10 mouse cellular contexts compared by ENCODE assay signal in genomic region chr15:77161382-77161781, GRCm38 (mm10).
A peak's percentile ranks its signal among the peaks of the same experiment; 100 is the strongest.
DNase-seq lines count a peak whose midpoint lies in the region; ATAC-seq and TF ChIP-seq lines count a peak whose summit lies in the region.
"Had no signal": no experiment of that assay in that cellular context is flagged by ENCODE, and none has a peak within 500 bp of the region (broad histone marks: within the 10 kb centered on the region; RNA-seq: fewer than 3 reads in every experiment).

No protein-coding gene starts in this region.

- no peak overlapping the region for H3K4me3 ChIP-seq in lung, embryonic 14.5 days (ENCODE audit: low read depth, low read length)
- H3K4me3 ChIP-seq in lung, adult 2 months (replicated peaks; ENCODE audit: extremely low read depth, low read depth, low read length) = no peak overlapping the region
- no peak overlapping the region for H3K4me3 ChIP-seq in limb, embryonic 10.5 days
- no peak overlapping the region for H3K4me3 ChIP-seq in stomach, embryonic 15.5 days (replicated peaks)
- no peak overlapping the region for H3K4me3 ChIP-seq in midbrain, embryonic 15.5 days
- H3K4me3 ChIP-seq in hindbrain, embryonic 16.5 days (ENCODE audit: low read length) = no peak overlapping the region
- H3K4me3 ChIP-seq: hindbrain, embryonic 15.5 days had no signal

- H3K4me1 ChIP-seq in lung, embryonic 14.5 days (ENCODE audit: insufficient read depth) = peaks cover 25% of the 10 kb centered on the region
- peaks cover 9% of the 10 kb centered on the region for H3K4me1 ChIP-seq in lung, adult 2 months (ENCODE audit: control insufficient read depth, insufficient read depth, low read length)
- H3K4me1 ChIP-seq in limb, embryonic 10.5 days = peaks cover 57% of the 10 kb centered on the region
- peaks cover 43% of the 10 kb centered on the region for H3K4me1 ChIP-seq in stomach, embryonic 15.5 days
- peaks cover 19% of the 10 kb centered on the region for H3K4me1 ChIP-seq in midbrain, embryonic 15.5 days
- peaks cover 15% of the 10 kb centered on the region for H3K4me1 ChIP-seq in hindbrain, embryonic 16.5 days (ENCODE audit: control insufficient read depth, insufficient read depth, low read depth, low read length)

- no peak overlapping the region for H3K9ac ChIP-seq in lung, embryonic 14.5 days
- H3K9ac ChIP-seq in stomach, embryonic 15.5 days = no peak overlapping the region
- H3K9ac ChIP-seq in midbrain, embryonic 15.5 days = no peak overlapping the region
- H3K9ac ChIP-seq in hindbrain, embryonic 16.5 days (ENCODE audit: low read depth, low read length) = no peak overlapping the region
- H3K9ac ChIP-seq: hindbrain, embryonic 15.5 days had no signal

- no peak for TF ChIP-seq POLR2A in lung, adult 2 months (IDR thresholded peaks at IDR 0.05; ENCODE audit: borderline replicate concordance, extremely low read depth, low read depth, low read length)

- H3K4me2 ChIP-seq in lung, embryonic 14.5 days = 0 out of 2 replicates have a peak overlapping the region, but pooled peaks have one; percentile 6
- H3K4me2 ChIP-seq in stomach, embryonic 15.5 days = no peak overlapping the region
- H3K4me2 ChIP-seq in midbrain, embryonic 15.5 days = no peak overlapping the region
- no peak overlapping the region for H3K4me2 ChIP-seq in hindbrain, embryonic 16.5 days (ENCODE audit: low read length)
- H3K4me2 ChIP-seq: hindbrain, embryonic 15.5 days had no signal

- peak; percentile 89 for ATAC-seq in lung, embryonic 14.5 days (ENCODE audit: insufficient read depth)
- ATAC-seq in stomach, embryonic 15.5 days (ENCODE audit: insufficient read depth, low FRiP score, low read depth) = no peak
- no peak for ATAC-seq in midbrain, embryonic 15.5 days (replicated peaks)
- no peak for ATAC-seq in hindbrain, embryonic 16.5 days

- no peaks in the 10 kb centered on the region for H3K9me3 ChIP-seq in lung, embryonic 14.5 days (ENCODE audit: low read depth, low read length)
- no peaks in the 10 kb centered on the region for H3K9me3 ChIP-seq in limb, embryonic 10.5 days (replicated peaks)
- no peaks in the 10 kb centered on the region for H3K9me3 ChIP-seq in stomach, embryonic 15.5 days
- no peaks in the 10 kb centered on the region for H3K9me3 ChIP-seq in midbrain, embryonic 15.5 days
- no peaks in the 10 kb centered on the region for H3K9me3 ChIP-seq in hindbrain, embryonic 16.5 days (ENCODE audit: control insufficient read depth, low read length)
- H3K9me3 ChIP-seq: G1E; hindbrain, embryonic 15.5 days had no signal

- 31% methylated on average over 5 of the region's 5 CpGs for whole genome bisulfite sequencing in lung, embryonic 14.5 days
- WGBS in lung, adult 2 months = 48% methylated on average over 5 of the region's 5 CpGs
- WGBS in limb, embryonic 10.5 days = 52% methylated on average over 5 of the region's 5 CpGs
- 25% methylated on average over 5 of the region's 5 CpGs for WGBS in stomach, embryonic 15.5 days
- 82% methylated on average over 5 of the region's 5 CpGs for WGBS in midbrain, embryonic 15.5 days
- 74% methylated on average over 5 of the region's 5 CpGs for WGBS in hindbrain, embryonic 16.5 days

- peak; percentile 97 for DNase-seq in lung, embryonic 14.5 days
- DNase-seq in lung, adult 2 months = no peak
- DNase-seq in forelimb bud, embryonic 11.5 days (ENCODE audit: low read depth, low spot score) = peak; percentile 51
- no peak for DNase-seq in limb, embryonic 10.5 days (ENCODE audit: low spot score)
- DNase-seq: gastrocnemius, postnatal 10 days had no signal

- H3K36me3 ChIP-seq in lung, embryonic 14.5 days (ENCODE audit: insufficient read depth) = no peaks in the 10 kb centered on the region
- no peaks in the 10 kb centered on the region for H3K36me3 ChIP-seq in limb, embryonic 10.5 days
- no peaks in the 10 kb centered on the region for H3K36me3 ChIP-seq in stomach, embryonic 15.5 days
- no peaks in the 10 kb centered on the region for H3K36me3 ChIP-seq in midbrain, embryonic 15.5 days (replicated peaks)
- H3K36me3 ChIP-seq in hindbrain, embryonic 16.5 days (ENCODE audit: control insufficient read depth, insufficient read depth, low read length) = no peaks in the 10 kb centered on the region
- H3K36me3 ChIP-seq: G1E; hindbrain, embryonic 15.5 days had no signal

- H3K27me3 ChIP-seq in lung, embryonic 14.5 days (ENCODE audit: insufficient read depth, low read length) = no peaks in the 10 kb centered on the region
- H3K27me3 ChIP-seq in limb, embryonic 10.5 days (ENCODE audit: low read depth, poor library complexity, severe bottlenecking) = no peaks in the 10 kb centered on the region
- H3K27me3 ChIP-seq in stomach, embryonic 15.5 days (replicated peaks) = no peaks in the 10 kb centered on the region
- no peaks in the 10 kb centered on the region for H3K27me3 ChIP-seq in midbrain, embryonic 15.5 days (replicated peaks)
- no peaks in the 10 kb centered on the region for H3K27me3 ChIP-seq in hindbrain, embryonic 16.5 days (replicated peaks; ENCODE audit: control insufficient read depth, insufficient read depth, low read length)
- H3K27me3 ChIP-seq: hindbrain, embryonic 15.5 days had no signal

- H3K27ac ChIP-seq in lung, embryonic 14.5 days (ENCODE audit: low read depth) = peak overlapping the region; percentile 27; the same call in 1 of the 2 replicates
- peak overlapping the region; percentile 44; the same call in 1 of the 2 replicates for H3K27ac ChIP-seq in limb, embryonic 10.5 days
- peak overlapping the region; percentile 49 for H3K27ac ChIP-seq in stomach, embryonic 15.5 days
- H3K27ac ChIP-seq in midbrain, embryonic 15.5 days = no peak overlapping the region
- no peak overlapping the region for H3K27ac ChIP-seq in hindbrain, embryonic 16.5 days (ENCODE audit: low read depth, low read length)
- H3K27ac ChIP-seq: hindbrain, embryonic 15.5 days had no signal

- no peak for TF ChIP-seq CTCF in lung, embryonic 14.5 days (IDR thresholded peaks at IDR 0.05; ENCODE audit: low read depth)
- TF ChIP-seq CTCF in lung, adult 2 months (IDR thresholded peaks at IDR 0.05; ENCODE audit: insufficient read depth, low read length) = no peak

Comparison
In these comparisons a context has a peak if more than half of its experiments do, and no peak if none do; other contexts are left out.
1. DNase-seq: peak in lung, embryonic 14.5 days (single experiment) and forelimb bud, embryonic 11.5 days (single experiment); none in lung, adult 2 months (single experiment) and limb, embryonic 10.5 days (single experiment).
2. H3K27ac ChIP-seq: peak in lung, embryonic 14.5 days (single experiment), limb, embryonic 10.5 days (single experiment) and stomach, embryonic 15.5 days (single experiment); none in midbrain, embryonic 15.5 days (single experiment) and hindbrain, embryonic 16.5 days (single experiment).